Mouse (Mus musculus) urinary bladder, postnatal 4 days (tissue): ENCODE data around the gene Gm28035.

Source experiments
- DNase-seq, 2 experiments: peaks; one replicate each; pipeline ENCODE4 v3.0.0; 2021 to 2022; ENCODE audit warnings: low spot score in 2 of 2

Gm28035 gene

DNA sequence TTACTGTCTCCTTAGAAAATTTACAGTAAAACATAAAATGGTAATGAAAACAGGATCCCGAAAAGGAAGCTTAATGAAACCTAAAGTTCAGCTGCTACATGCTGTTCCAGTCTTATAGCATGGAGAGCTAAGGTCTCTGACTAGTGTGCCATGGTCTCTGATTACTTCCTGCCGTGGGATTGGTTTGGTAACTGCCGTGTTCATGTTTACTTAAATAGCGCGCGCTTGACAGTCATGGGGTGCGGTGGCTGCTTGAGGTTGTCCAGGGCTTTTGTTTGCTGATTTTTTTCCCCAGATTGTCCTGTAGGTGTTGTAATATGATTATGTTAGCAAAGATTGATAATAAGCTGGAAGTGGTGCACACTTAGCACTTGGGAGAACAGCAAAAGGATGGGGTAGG, 65.7 kb downstream of the Gm28035 start:
- no peak for DNase-seq

DNA sequence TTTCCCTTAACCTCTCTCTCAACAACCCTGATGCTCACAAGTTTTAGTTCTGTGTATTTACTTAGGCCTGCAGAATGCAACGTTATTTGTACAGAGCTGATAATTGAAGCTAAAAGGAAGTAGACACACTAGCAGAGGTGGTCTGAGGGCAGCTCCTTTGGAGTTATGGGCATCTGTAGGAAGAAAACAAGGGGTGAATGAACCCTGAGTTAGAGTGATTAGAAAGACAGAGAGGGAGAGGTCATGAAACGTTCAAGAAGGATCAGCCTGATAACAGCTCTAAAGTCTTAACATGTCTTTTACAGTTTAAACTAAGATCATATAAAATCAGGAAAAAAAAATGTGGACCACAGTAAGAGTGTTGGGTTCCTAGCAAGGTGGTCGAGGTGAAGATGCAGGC, 69.0 kb downstream of the Gm28035 start:
- DNase-seq, result no peak

DNA sequence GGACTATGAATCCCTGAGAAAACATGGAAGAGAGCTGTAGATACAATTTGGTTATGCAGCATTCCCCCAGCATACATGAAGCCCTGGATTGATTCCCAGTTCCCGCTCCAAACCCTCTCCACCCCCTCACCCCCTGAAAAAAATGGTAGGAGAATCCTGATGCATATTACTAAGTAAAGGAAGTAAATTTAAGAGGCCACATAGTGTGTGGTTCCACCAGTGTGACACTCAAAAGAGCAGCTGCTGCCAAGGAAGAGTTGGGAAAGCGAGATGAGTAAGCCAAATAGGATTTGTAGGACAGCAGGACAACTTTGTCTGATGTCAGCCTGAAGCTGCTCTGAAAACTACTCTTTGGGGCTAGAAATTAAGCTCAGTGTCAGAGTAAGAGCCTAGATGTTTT, 71.1 kb downstream of the Gm28035 start:
- no peak for DNase-seq

GRCm38 (mm10) chr2:30316136-30316535, 75.8 kb downstream of the Gm28035 start:
- no peak for DNase-seq

GRCm38 (mm10) chr2:30316955-30317354, 76.6 kb downstream of the Gm28035 start:
- no peak for DNase-seq

DNA sequence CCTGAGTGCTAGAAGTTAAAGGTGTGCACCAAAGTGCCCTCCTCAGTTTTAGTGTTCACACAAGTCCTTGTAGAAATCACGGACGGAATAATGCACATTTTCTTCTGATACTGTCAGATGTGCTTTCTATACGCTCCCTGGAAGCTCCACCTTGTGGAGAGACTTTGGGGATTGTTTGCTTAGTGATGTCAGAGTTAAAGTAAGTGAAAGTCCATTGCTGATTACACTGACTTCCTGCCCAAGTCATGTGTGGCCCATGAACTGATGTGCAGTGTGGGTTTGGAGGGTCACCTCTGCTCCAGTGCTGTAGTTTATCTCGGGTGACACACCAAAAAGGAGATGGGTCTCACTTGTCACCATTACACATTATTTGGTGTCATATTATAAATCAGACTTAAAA, 78.9 kb downstream of the Gm28035 start:
- no peak for DNase-seq

GRCm38 (mm10) chr2:30323111-30323510, 82.7 kb downstream of the Gm28035 start:
- DNase-seq, result no peak

DNA sequence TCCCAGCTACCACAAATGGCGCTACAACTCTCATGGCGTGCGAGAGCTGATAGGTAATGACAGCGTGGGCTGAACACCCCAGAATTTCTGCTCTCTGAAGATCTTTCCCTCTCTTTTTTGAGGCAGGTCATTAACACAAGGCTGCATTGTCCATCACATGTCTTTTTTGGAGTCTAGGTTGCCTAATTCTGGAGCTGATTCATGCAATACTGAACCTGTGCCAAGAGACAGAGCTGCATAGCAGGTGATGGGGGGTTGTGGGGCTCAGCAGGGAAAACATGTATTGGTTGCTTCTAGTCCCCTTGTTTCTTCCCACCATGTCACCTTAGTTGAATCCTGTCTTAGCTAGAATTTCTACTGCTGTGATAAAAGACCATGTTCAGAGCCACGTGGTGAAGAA, 84.9 kb downstream of the Gm28035 start:
- no peak for DNase-seq

- DNase-seq, result no peak
These were observed 86.9 kb downstream of the Gm28035 start for GRCm38 (mm10) chr2:30327276-30327675.

DNA sequence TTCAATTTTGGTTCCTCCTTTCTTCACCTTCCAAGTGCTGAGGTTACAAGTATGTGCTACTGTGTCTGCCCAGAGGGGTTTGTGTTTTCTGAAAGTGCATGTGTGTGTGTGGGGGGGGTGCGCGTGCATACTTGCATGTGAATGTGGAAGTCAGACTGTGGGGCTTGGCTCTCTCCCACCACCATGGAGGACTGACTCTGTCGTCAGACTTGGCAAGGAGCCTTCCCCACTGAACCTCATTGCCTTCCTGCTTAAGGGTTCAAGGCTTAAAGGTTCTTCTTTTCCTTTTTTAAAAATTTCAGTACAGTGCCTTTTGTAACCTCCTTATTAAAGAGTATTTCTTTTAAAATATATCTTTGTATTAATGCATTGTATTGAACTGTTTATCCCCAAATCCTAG, 88.4 kb downstream of the Gm28035 start:
- DNase-seq, result no peak
